Mouse (Mus musculus) MEL (cell line): ENCODE results near the gene Col12a1. TPM values are rescaled to one million over a fixed set of nuclear protein-coding genes. Genes with fewer than 3 reads are reported as not detected.

ENCODE experiments used
- DNase-seq: peaks from one replicate; pipeline ENCODE4 v3.0.0; 2011; ENCODE audit warnings: low read depth, low spot score
- H3K27ac ChIP-seq: 2 replicates; pipeline ENCODE4 v1.5.1; 2012; ENCODE audit warnings: low read depth, mild to moderate bottlenecking, control low read depth, low read length, moderate library complexity; ENCODE audit not compliant: control insufficient read depth
- H3K27me3 ChIP-seq, 2 experiments: fragments of 150-350 bp in 1 of 2; sonication (generic) in 1 of 2; 2 replicates each; pipeline ENCODE4 v1.6.1; 2012; ENCODE audit warnings: low read length in 2 of 2, mild to moderate bottlenecking in 2 of 2, improper control_type of control experiment in 1 of 2, moderate library complexity in 1 of 2; ENCODE audit not compliant: insufficient read depth in 2 of 2, control insufficient read depth in 1 of 2
- H3K36me3 ChIP-seq, 2 experiments: 2 replicates each; pipeline ENCODE4 v1.6.1; 2012 to 2014; ENCODE audit warnings: low read length in 2 of 2, improper control_type of control experiment in 1 of 2, inconsistent platforms in 1 of 2, mild to moderate bottlenecking in 1 of 2; ENCODE audit not compliant: insufficient read depth in 2 of 2, control insufficient read depth in 1 of 2
- H3K4me1 ChIP-seq, 2 experiments: fragments of 150-350 bp in 1 of 2; sonication (generic) in 1 of 2; 2 replicates each; pipeline ENCODE4 v1.6.1; 2012; ENCODE audit warnings: low read length in 2 of 2, improper control_type of control experiment in 1 of 2, mild to moderate bottlenecking in 1 of 2; ENCODE audit not compliant: insufficient read depth in 2 of 2, control insufficient read depth in 1 of 2
- H3K4me3 ChIP-seq, 2 experiments: fragments of 150-350 bp in 1 of 2; sonication (generic) in 1 of 2; 2 replicates each; pipeline ENCODE4 v1.5.1; 2012; ENCODE audit warnings: low read depth in 2 of 2, low read length in 2 of 2, mild to moderate bottlenecking in 2 of 2, moderate library complexity in 2 of 2, control low read depth in 1 of 2, improper control_type of control experiment in 1 of 2; ENCODE audit not compliant: control insufficient read depth in 1 of 2, insufficient read depth in 1 of 2
- H3K79me2 ChIP-seq: 2 replicates; pipeline ENCODE4 v1.6.1; 2012; ENCODE audit warnings: mild to moderate bottlenecking, low read length, moderate library complexity; ENCODE audit not compliant: control insufficient read depth, poor library complexity, insufficient read depth
- H3K9ac ChIP-seq: 2 replicates; pipeline ENCODE4 v1.6.1; 2012; ENCODE audit warnings: low read depth, mild to moderate bottlenecking, control low read depth, low read length, moderate library complexity; ENCODE audit not compliant: control insufficient read depth, poor library complexity, severe bottlenecking
- H3K9me3 ChIP-seq: fragments of 150-350 bp; sonication (generic); replicated peaks from 2 replicates; pipeline ENCODE4 v1.6.1; 2012; ENCODE audit warnings: mild to moderate bottlenecking, low read length, improper control_type of control experiment, moderate library complexity; ENCODE audit not compliant: insufficient read depth
- BHLHE40 ChIP-seq: IDR thresholded peaks from 2 replicates; pipeline ENCODE4 v1.6.1; 2012; ENCODE audit warnings: low read depth, mild to moderate bottlenecking, inconsistent platforms, low read length, improper control_type of control experiment, borderline replicate concordance
- CHD2 ChIP-seq: IDR thresholded peaks from 2 replicates; pipeline ENCODE4 v1.6.1; 2011; ENCODE audit warnings: low read length, improper control_type of control experiment
- E2F4 ChIP-seq: IDR thresholded peaks from 2 replicates; pipeline ENCODE4 v1.6.1; 2011; ENCODE audit warnings: low read depth, low read length, improper control_type of control experiment, borderline replicate concordance
- ELF1 ChIP-seq: IDR thresholded peaks from 2 replicates; pipeline ENCODE4 v1.6.1; 2014; ENCODE audit warnings: low read depth, mild to moderate bottlenecking, inconsistent platforms, low read length, improper control_type of control experiment, moderate library complexity
- EP300 ChIP-seq, 2 experiments: IDR thresholded peaks; 2 replicates each; pipeline ENCODE4 v1.6.1; 2011; ENCODE audit warnings: improper control_type of control experiment in 2 of 2, low read length in 2 of 2, low read depth in 1 of 2, mild to moderate bottlenecking in 1 of 2
- GABPA ChIP-seq: IDR thresholded peaks from 2 replicates; pipeline ENCODE4 v1.6.1; 2012; ENCODE audit warnings: low read depth, mild to moderate bottlenecking, inconsistent platforms, low read length, improper control_type of control experiment, moderate library complexity
- KAT2A ChIP-seq: conservative IDR thresholded peaks from 2 replicates; pipeline ENCODE4 v1.6.1; 2012; ENCODE audit warnings: low read depth, low read length, improper control_type of control experiment, inconsistent platforms
- MAFK ChIP-seq: IDR thresholded peaks from 2 replicates; pipeline ENCODE4 v1.6.1; 2011; ENCODE audit warnings: low read depth, mild to moderate bottlenecking, low read length, improper control_type of control experiment, borderline replicate concordance
- MAZ ChIP-seq: IDR thresholded peaks from 2 replicates; pipeline ENCODE4 v1.6.1; 2012; ENCODE audit warnings: low read depth, mild to moderate bottlenecking, inconsistent platforms, low read length, improper control_type of control experiment
- MEF2A ChIP-seq: IDR thresholded peaks from 2 replicates; pipeline ENCODE4 v1.6.1; 2014; ENCODE audit warnings: low read depth, mild to moderate bottlenecking, inconsistent platforms, low read length, improper control_type of control experiment; ENCODE audit not compliant: poor library complexity, insufficient replicate concordance, severe bottlenecking; ENCODE audit errors: extremely low read depth
- MXI1 ChIP-seq: IDR thresholded peaks from 2 replicates; pipeline ENCODE4 v1.6.1; 2011; ENCODE audit warnings: mild to moderate bottlenecking, low read depth, low read length, improper control_type of control experiment
- NELFE ChIP-seq: IDR thresholded peaks from 2 replicates; pipeline ENCODE4 v1.6.1; 2011; ENCODE audit warnings: low read depth, low read length, improper control_type of control experiment
- NRF1 ChIP-seq: IDR thresholded peaks from 2 replicates; pipeline ENCODE4 v1.6.1; 2014; ENCODE audit warnings: low read depth, mild to moderate bottlenecking, inconsistent platforms, low read length, improper control_type of control experiment, moderate library complexity; ENCODE audit not compliant: poor library complexity, insufficient read depth, severe bottlenecking
- POLR2A ChIP-seq, 2 experiments: IDR thresholded peaks; 2 replicates each; pipeline ENCODE4 v1.6.1; 2011 to 2012; ENCODE audit warnings: low read length in 2 of 2, mild to moderate bottlenecking in 2 of 2, control low read depth in 1 of 2, improper control_type of control experiment in 1 of 2, low read depth in 1 of 2, moderate library complexity in 1 of 2; ENCODE audit not compliant: control insufficient read depth in 1 of 2, insufficient read depth in 1 of 2, poor library complexity in 1 of 2
- POLR2AphosphoS2 ChIP-seq: IDR thresholded peaks from 2 replicates; pipeline ENCODE4 v1.6.1; 2011; ENCODE audit warnings: low read length, improper control_type of control experiment
- POLR2AphosphoS5 ChIP-seq: IDR thresholded peaks from 2 replicates; pipeline ENCODE4 v1.6.1; 2012; ENCODE audit warnings: low read depth, borderline replicate concordance, mild to moderate bottlenecking, inconsistent platforms, low read length, moderate library complexity, mixed read lengths
- RCOR1 ChIP-seq: IDR thresholded peaks from 2 replicates; pipeline ENCODE4 v1.6.1; 2012; ENCODE audit warnings: low read depth, mild to moderate bottlenecking, inconsistent platforms, low read length, improper control_type of control experiment
- SMC3 ChIP-seq: IDR thresholded peaks from 2 replicates; pipeline ENCODE4 v1.6.1; 2011; ENCODE audit warnings: low read depth, low read length, improper control_type of control experiment
- TAL1 ChIP-seq: IDR thresholded peaks from 2 replicates; pipeline ENCODE4 v1.6.1; 2012; ENCODE audit warnings: mild to moderate bottlenecking, inconsistent platforms, low read length, moderate library complexity, mixed read lengths
- TCF12 ChIP-seq: IDR thresholded peaks from 2 replicates; pipeline ENCODE4 v1.6.1; 2014; ENCODE audit warnings: low read depth, mild to moderate bottlenecking, inconsistent platforms, low read length, improper control_type of control experiment, moderate library complexity
- ZKSCAN1 ChIP-seq: IDR thresholded peaks from 2 replicates; pipeline ENCODE4 v1.6.1; 2012; ENCODE audit warnings: low read depth, mild to moderate bottlenecking, inconsistent platforms, low read length, improper control_type of control experiment, moderate library complexity
- polyA plus RNA-seq, 2 experiments: library from polyadenylated mRNA; stranded (reverse) in 1 of 2; unstranded in 1 of 2; fragments of >175 nt in 1 of 2; fragments of >200 nt in 1 of 2; gene quantifications; 2 replicates each; pipeline versions ENCODE4 v1.2.1 to v1.2.4; 2012; ENCODE audit warnings: low replicate concordance in 2 of 2, low read depth in 1 of 2; ENCODE audit not compliant: insufficient read length in 2 of 2, insufficient read depth in 1 of 2, missing spikeins in 1 of 2
- total RNA-seq: library from RNA; depleted of rRNA; stranded (reverse); fragments of 300-350 nt; gene quantifications from 2 replicates; pipeline ENCODE4 v1.2.3, GENCODE M21; 2012

Col12a1 gene
- total and polyA plus RNA-seq, 3 experiments = 0.13 TPM; not detected in 2

DNA sequence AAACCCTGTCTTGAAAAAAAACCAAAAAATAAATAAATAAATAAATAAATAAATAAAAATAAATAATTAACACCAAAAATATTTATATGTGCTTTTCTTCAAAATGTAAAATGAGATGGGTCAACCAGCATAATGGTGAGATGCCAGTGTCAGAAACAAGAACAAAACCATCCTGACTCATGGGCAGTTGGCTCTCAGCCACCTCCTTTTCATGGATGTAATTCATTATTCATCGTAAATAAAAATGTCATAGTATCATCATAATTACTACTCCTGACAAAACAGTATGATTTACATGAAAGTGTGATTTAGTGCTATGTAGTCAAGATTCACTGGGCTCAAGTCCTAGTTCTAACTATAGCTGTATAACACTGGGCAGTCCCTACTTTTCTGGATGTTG, 84.6 kb downstream of the Col12a1 start:
- no peak overlapping the region for H3K4me3 ChIP-seq
- no peak overlapping the region for H3K9ac ChIP-seq
- no peaks in the 10 kb centered on the region for H3K4me1 ChIP-seq
- H3K27ac ChIP-seq = no peak overlapping the region
- TF ChIP-seq POLR2AphosphoS5 = no peak
- H3K36me3 ChIP-seq = no peaks in the 10 kb centered on the region
- no peak for DNase-seq
- no peaks in the 10 kb centered on the region for H3K9me3 ChIP-seq
- no peaks in the 10 kb centered on the region for H3K79me2 ChIP-seq
- H3K27me3 ChIP-seq = no peaks in the 10 kb centered on the region

DNA sequence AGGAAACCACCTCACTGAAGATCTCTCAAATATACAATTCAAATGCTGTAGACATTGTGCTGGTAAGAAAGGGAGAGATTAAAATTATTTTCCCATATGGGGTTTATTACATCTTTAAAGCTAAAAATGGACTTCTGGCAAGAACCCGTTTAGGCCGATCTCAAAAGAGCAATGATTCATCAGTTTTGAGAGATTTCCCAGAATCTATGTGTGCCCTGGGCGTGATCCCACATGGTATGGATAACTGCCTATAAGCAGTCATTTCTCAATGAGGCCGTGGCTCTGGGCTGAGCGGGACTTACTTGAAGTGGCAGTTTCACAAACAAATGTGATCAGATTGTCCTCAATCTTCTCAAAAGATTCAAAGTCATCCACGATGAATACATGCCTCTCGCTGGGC, 87.4 kb downstream of the Col12a1 start:
- no peak for DNase-seq
- H3K27ac ChIP-seq = no peak overlapping the region

DNA sequence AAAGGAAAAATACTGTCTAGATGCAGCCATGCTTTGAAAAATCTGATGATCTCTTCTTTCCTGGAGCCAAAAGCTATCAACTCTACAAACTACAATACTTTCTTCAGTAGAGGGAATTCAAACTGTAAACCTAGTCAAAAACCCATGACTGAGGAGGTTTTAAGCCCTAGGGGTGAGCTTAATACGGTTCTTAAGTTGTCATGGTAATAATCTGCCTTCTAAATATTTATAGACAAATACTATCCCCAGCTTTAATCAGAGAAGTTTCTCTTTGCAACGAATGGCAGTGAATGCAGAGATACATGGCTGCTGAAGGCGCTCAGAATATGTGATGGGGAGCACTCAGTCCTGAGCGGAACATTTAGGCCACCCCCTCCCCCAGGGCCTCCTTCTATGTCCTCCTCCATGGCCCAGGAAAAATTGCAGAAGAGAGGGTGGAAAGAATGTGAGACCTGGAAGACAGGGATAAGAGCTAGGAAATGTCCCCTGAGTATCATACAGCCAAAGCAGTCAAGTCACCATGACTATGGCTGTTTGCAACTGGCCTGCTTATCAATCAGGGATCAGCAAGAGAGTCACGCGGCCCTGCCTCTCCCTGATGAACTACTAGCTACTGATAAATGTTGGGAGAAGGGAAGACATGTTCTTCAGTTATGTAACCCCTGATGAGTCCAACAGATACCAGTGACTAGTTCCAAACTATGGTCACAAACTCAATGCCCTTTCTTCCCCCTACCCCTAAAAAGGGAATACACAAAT, 99.6 kb downstream of the Col12a1 start:
- no peak overlapping the region for H3K4me3 ChIP-seq
- H3K79me2 ChIP-seq = no peaks in the 10 kb centered on the region
- peak; percentile 5 for DNase-seq
- no peak overlapping the region for H3K9ac ChIP-seq
- no peaks in the 10 kb centered on the region for H3K9me3 ChIP-seq
- H3K4me1 ChIP-seq = peaks cover 0 to 2% of the 10 kb centered on the region in 2 experiments; a peak in 1 of 4 replicates
- TF ChIP-seq POLR2AphosphoS2 (no peak), EP300 (IDR thresholded peaks at IDR 0.05; ENCODE audit: low read depth in 1 of 2, low read length in 2 of 2) (no peak), SMC3 (no peak)
- TF ChIP-seq, all 39 proteins: peak for 0
- H3K36me3 ChIP-seq = no peaks in the 10 kb centered on the region
- H3K27me3 ChIP-seq = no peaks in the 10 kb centered on the region
- no peak overlapping the region for H3K27ac ChIP-seq

More for the DNA sequence above, 87.4 kb downstream of the Col12a1 start:
- H3K4me3 ChIP-seq = no peak overlapping the region
- H3K9ac ChIP-seq = no peak overlapping the region
- no peaks in the 10 kb centered on the region for H3K79me2 ChIP-seq
- H3K27me3 ChIP-seq = no peaks in the 10 kb centered on the region
- TF ChIP-seq SMC3 = no peak
- TF ChIP-seq TAL1 = no peak
- no peak for TF ChIP-seq CHD2
- TF ChIP-seq POLR2AphosphoS5 = no peak
- TF ChIP-seq BHLHE40 = no peak
- no peak for TF ChIP-seq MEF2A
- TF ChIP-seq TCF12 = no peak
- no peak for TF ChIP-seq KAT2A
- no peak for TF ChIP-seq ZKSCAN1
- no peak for TF ChIP-seq POLR2AphosphoS2
- TF ChIP-seq ELF1 = no peak
- no peak for TF ChIP-seq MXI1
- TF ChIP-seq POLR2A (IDR thresholded peaks at IDR 0.05; ENCODE audit: control insufficient read depth in 1 of 2, insufficient read depth in 1 of 2, low read depth in 1 of 2, low read length in 2 of 2, poor library complexity in 1 of 2) = no peak
- no peak for TF ChIP-seq GABPA
- TF ChIP-seq NELFE = no peak
- TF ChIP-seq E2F4 = no peak
- no peak for TF ChIP-seq MAFK
- no peak for TF ChIP-seq NRF1
- TF ChIP-seq RCOR1 = no peak
- no peak for TF ChIP-seq MAZ
- no peaks in the 10 kb centered on the region for H3K36me3 ChIP-seq
- H3K4me1 ChIP-seq = no peaks in the 10 kb centered on the region
- H3K9me3 ChIP-seq = no peaks in the 10 kb centered on the region
